Mouse (Mus musculus) liver, embryonic 12.5 days (tissue): ENCODE data around the gene Tinagl1. TPM values are rescaled to one million over a fixed set of nuclear protein-coding genes. Genes with fewer than 3 reads are reported as not detected.

Source experiments
- ATAC-seq: fragments of 200-750 bp; cut with Nextera tagmentation; 2 replicates; pipeline ENCODE4 v1.8.0; 2017; ENCODE audit warnings: moderate number of reproducible peaks, mild to moderate bottlenecking, moderate library complexity
- H3K27ac ChIP-seq: fragments of 300-500 bp; sonication (generic); 2 replicates; pipeline ENCODE4 v1.5.1; 2016; ENCODE audit warnings: mild to moderate bottlenecking
- H3K27me3 ChIP-seq: fragments of 300-500 bp; sonication (generic); replicated peaks from 2 replicates; pipeline ENCODE4 v1.6.1; 2016; ENCODE audit warnings: mild to moderate bottlenecking, moderate library complexity
- H3K36me3 ChIP-seq: fragments of 300-500 bp; sonication (generic); 2 replicates; pipeline ENCODE4 v1.6.1; 2016; ENCODE audit warnings: mild to moderate bottlenecking, moderate library complexity
- H3K4me1 ChIP-seq: fragments of 300-500 bp; sonication (generic); 2 replicates; pipeline ENCODE4 v1.6.1; 2016
- H3K4me2 ChIP-seq: fragments of 300-500 bp; sonication (generic); 2 replicates; pipeline ENCODE4 v1.6.1; 2016; ENCODE audit warnings: mild to moderate bottlenecking, moderate library complexity
- H3K4me3 ChIP-seq: fragments of 300-500 bp; sonication (generic); 2 replicates; pipeline ENCODE4 v1.5.1; 2016; ENCODE audit warnings: mild to moderate bottlenecking, moderate library complexity
- H3K9ac ChIP-seq: fragments of 300-500 bp; sonication (generic); 2 replicates; pipeline ENCODE4 v1.6.1; 2016; ENCODE audit warnings: mild to moderate bottlenecking, moderate library complexity
- H3K9me3 ChIP-seq: fragments of 300-500 bp; sonication (generic); replicated peaks from 2 replicates; pipeline ENCODE4 v1.6.1; 2016; ENCODE audit warnings: mild to moderate bottlenecking, moderate library complexity
- WGBS: fragments of 180-500 bp; shearing (Covaris S2); methylation state at CpG from one replicate; pipeline ENCODE4 v1.1.7; 2016; ENCODE audit not compliant: insufficient replicate concordance; 5-methylcytosine and 5-hydroxymethylcytosine counted together
- polyA plus RNA-seq: library from polyadenylated mRNA; unstranded; fragments of >200 nt; fragmentation: Nextera tagmentation; extraction: Ambion mirVana; gene quantifications from 2 replicates; pipeline ENCODE4 v1.2.1, GENCODE M21; 2016

Tinagl1 gene
- polyA plus RNA-seq, 1 experiment from 2014 or later, result 32.6 TPM

- no peak for ATAC-seq
- Histone ChIP-seq H3K4me3 (no peak overlapping the region), H3K9ac (no peak overlapping the region), H3K4me1 (peaks cover 10% of the 10 kb centered on the region), H3K27ac (no peak overlapping the region), H3K36me3 (no peaks in the 10 kb centered on the region), H3K9me3 (no peaks in the 10 kb centered on the region), H3K27me3 (peaks cover 65% of the 10 kb centered on the region), H3K4me2 (no peak overlapping the region)
- WGBS, result 57% methylated on average over 13 of the region's 13 CpGs
Observed at GRCm38 (mm10) chr4:130195924-130196323, 21.0 kb upstream of the Tinagl1 start.

DNA sequence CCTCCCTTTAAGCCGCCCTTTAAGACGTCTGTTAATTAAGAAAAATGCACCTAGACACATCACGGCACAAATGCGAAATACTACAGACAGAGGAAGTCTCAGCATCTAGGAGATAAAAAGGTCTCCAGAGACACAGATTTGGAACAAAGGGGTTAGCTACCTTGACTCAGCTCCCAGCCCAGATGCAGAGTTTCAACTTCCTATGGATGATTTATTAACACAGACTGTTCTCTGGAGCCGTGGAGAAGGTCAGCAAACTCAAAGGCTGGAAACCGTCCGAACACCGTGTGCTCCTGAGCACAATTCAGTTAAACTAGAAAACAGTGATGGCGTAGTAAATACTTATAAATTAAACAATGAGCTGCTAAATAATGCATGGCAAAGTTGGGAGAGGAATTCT is 17.3 kb upstream of the Tinagl1 start:
- Histone ChIP-seq H3K4me1 (no peaks in the 10 kb centered on the region), H3K4me2 (no peak overlapping the region), H3K36me3 (no peaks in the 10 kb centered on the region), H3K27me3 (peaks cover 31% of the 10 kb centered on the region), H3K27ac (no peak overlapping the region), H3K9me3 (no peaks in the 10 kb centered on the region), H3K9ac (no peak overlapping the region), H3K4me3 (no peak overlapping the region)
- no peak for ATAC-seq
- WGBS, result 52% methylated on average over 9 of the region's 9 CpGs

- no peaks in the 10 kb centered on the region for H3K4me1 ChIP-seq
- no peak overlapping the region for H3K4me2 ChIP-seq
- no peak overlapping the region for H3K9ac ChIP-seq
- no peaks in the 10 kb centered on the region for H3K36me3 ChIP-seq
- 57% methylated on average over 7 of the region's 7 CpGs for WGBS
- H3K9me3 ChIP-seq, result no peaks in the 10 kb centered on the region
- no peak overlapping the region for H3K27ac ChIP-seq
- peaks cover 36% of the 10 kb centered on the region for H3K27me3 ChIP-seq
- ATAC-seq, result no peak
- H3K4me3 ChIP-seq, result no peak overlapping the region
Observed at GRCm38 (mm10) chr4:130189606-130190005, 14.7 kb upstream of the Tinagl1 start.

GRCm38 (mm10) chr4:130188806-130189297 is 13.9 kb upstream of the Tinagl1 start:
- no peak overlapping the region for H3K4me3 ChIP-seq
- ATAC-seq, result 0 out of 2 replicates have a peak, but pooled peaks have one; percentile 21
- no peaks in the 10 kb centered on the region for H3K36me3 ChIP-seq
- H3K4me2 ChIP-seq, result peak overlapping the region; percentile 30
- H3K9me3 ChIP-seq, result no peaks in the 10 kb centered on the region
- peaks cover 37% of the 10 kb centered on the region for H3K27me3 ChIP-seq
- no peak overlapping the region for H3K9ac ChIP-seq
- no peaks in the 10 kb centered on the region for H3K4me1 ChIP-seq
- H3K27ac ChIP-seq, result no peak overlapping the region
- 3% methylated on average over 13 of the region's 13 CpGs for WGBS

- ATAC-seq, result no peak
- no peaks in the 10 kb centered on the region for H3K36me3 ChIP-seq
- H3K9ac ChIP-seq, result no peak overlapping the region
- 63% methylated on average over 12 of the region's 12 CpGs for WGBS
- peaks cover 38% of the 10 kb centered on the region for H3K27me3 ChIP-seq
- no peak overlapping the region for H3K27ac ChIP-seq
- H3K9me3 ChIP-seq, result no peaks in the 10 kb centered on the region
- H3K4me2 ChIP-seq, result no peak overlapping the region
- H3K4me3 ChIP-seq, result no peak overlapping the region
- no peaks in the 10 kb centered on the region for H3K4me1 ChIP-seq
Observed at GRCm38 (mm10) chr4:130186891-130187290, 12.0 kb upstream of the Tinagl1 start.

- H3K4me1 ChIP-seq, result no peaks in the 10 kb centered on the region
- H3K4me2 ChIP-seq, result no peak overlapping the region
- H3K9ac ChIP-seq, result no peak overlapping the region
- no peaks in the 10 kb centered on the region for H3K9me3 ChIP-seq
- H3K27me3 ChIP-seq, result peaks cover 38% of the 10 kb centered on the region
- WGBS, result 58% methylated on average over 9 of the region's 9 CpGs
- H3K27ac ChIP-seq, result no peak overlapping the region
- H3K4me3 ChIP-seq, result no peak overlapping the region
- ATAC-seq, result no peak
- H3K36me3 ChIP-seq, result no peaks in the 10 kb centered on the region
Observed at GRCm38 (mm10) chr4:130186450-130186849, 11.5 kb upstream of the Tinagl1 start.

- ATAC-seq, result no peak
- Histone ChIP-seq H3K36me3 (no peaks in the 10 kb centered on the region), H3K4me2 (no peak overlapping the region), H3K27me3 (peaks cover 53% of the 10 kb centered on the region), H3K9ac (no peak overlapping the region), H3K4me3 (no peak overlapping the region), H3K4me1 (no peaks in the 10 kb centered on the region), H3K9me3 (no peaks in the 10 kb centered on the region), H3K27ac (no peak overlapping the region)
- WGBS, result 79% methylated on average over 5 of the region's 5 CpGs
Observed at GRCm38 (mm10) chr4:130183879-130184278, 9.0 kb upstream of the Tinagl1 start.

GRCm38 (mm10) chr4:130183023-130183422 is 8.1 kb upstream of the Tinagl1 start:
- Histone ChIP-seq H3K27me3 (peaks cover 60% of the 10 kb centered on the region), H3K27ac (no peak overlapping the region), H3K4me3 (no peak overlapping the region), H3K9me3 (no peaks in the 10 kb centered on the region), H3K4me1 (no peaks in the 10 kb centered on the region), H3K4me2 (no peak overlapping the region), H3K9ac (no peak overlapping the region), H3K36me3 (no peaks in the 10 kb centered on the region)
- ATAC-seq, result no peak
- 71% methylated on average over 13 of the region's 13 CpGs for WGBS

- H3K36me3 ChIP-seq, result no peaks in the 10 kb centered on the region
- H3K27ac ChIP-seq, result 0 out of 2 replicates have a peak overlapping the region, but pooled peaks have one; percentile 2
- H3K4me1 ChIP-seq, result peaks cover 4% of the 10 kb centered on the region; the same call in 1 of the 2 replicates
- 35% methylated on average over 4 of the region's 4 CpGs for WGBS
- H3K4me3 ChIP-seq, result no peak overlapping the region
- no peak for ATAC-seq
- no peak overlapping the region for H3K4me2 ChIP-seq
- no peak overlapping the region for H3K9ac ChIP-seq
- no peaks in the 10 kb centered on the region for H3K9me3 ChIP-seq
- H3K27me3 ChIP-seq, result peaks cover 69% of the 10 kb centered on the region
Observed at GRCm38 (mm10) chr4:130181886-130182285, 7.0 kb upstream of the Tinagl1 start.

- Histone ChIP-seq H3K27me3 (peaks cover 69% of the 10 kb centered on the region), H3K4me1 (peaks cover 11% of the 10 kb centered on the region; the same call in 1 of the 2 replicates), H3K27ac (no peak overlapping the region), H3K4me3 (no peak overlapping the region), H3K9ac (no peak overlapping the region), H3K36me3 (no peaks in the 10 kb centered on the region), H3K4me2 (no peak overlapping the region), H3K9me3 (no peaks in the 10 kb centered on the region)
- WGBS, result 65% methylated on average over 7 of the region's 7 CpGs
- ATAC-seq, result no peak
Observed at GRCm38 (mm10) chr4:130180909-130181602, 6.1 kb upstream of the Tinagl1 start.

DNA sequence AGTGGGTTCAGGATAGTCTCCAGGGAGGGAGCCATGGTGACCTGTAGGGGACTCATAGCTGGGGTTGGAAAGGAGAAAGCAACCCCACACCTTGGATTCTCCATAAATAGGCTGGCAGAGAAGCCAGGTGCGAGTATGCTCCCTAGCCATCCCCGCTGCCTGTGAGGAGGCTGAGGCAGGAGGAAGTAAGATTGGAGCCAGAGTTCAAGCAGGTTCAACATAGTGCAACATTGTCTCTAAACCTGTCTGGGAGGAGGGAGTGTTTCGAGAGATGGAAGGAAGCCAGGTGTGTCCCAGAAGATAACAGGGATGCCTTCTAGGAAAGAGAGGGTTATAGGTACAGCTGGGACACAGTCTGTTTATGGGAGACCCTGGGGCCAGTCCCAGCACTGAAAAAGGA is 5.0 kb upstream of the Tinagl1 start:
- H3K27me3 ChIP-seq, result peaks cover 70% of the 10 kb centered on the region
- no peak overlapping the region for H3K4me2 ChIP-seq
- H3K9ac ChIP-seq, result no peak overlapping the region
- H3K4me1 ChIP-seq, result peaks cover 22% of the 10 kb centered on the region
- no peaks in the 10 kb centered on the region for H3K9me3 ChIP-seq
- 64% methylated on average over 3 of the region's 3 CpGs for WGBS
- no peak overlapping the region for H3K4me3 ChIP-seq
- no peak overlapping the region for H3K27ac ChIP-seq
- H3K36me3 ChIP-seq, result no peaks in the 10 kb centered on the region
- no peak for ATAC-seq

GRCm38 (mm10) chr4:130177536-130177935 is 2.6 kb upstream of the Tinagl1 start:
- no peak overlapping the region for H3K4me3 ChIP-seq
- H3K4me2 ChIP-seq, result no peak overlapping the region
- H3K9me3 ChIP-seq, result no peaks in the 10 kb centered on the region
- peaks cover 46% of the 10 kb centered on the region for H3K4me1 ChIP-seq
- H3K9ac ChIP-seq, result no peak overlapping the region
- no peaks in the 10 kb centered on the region for H3K36me3 ChIP-seq
- H3K27me3 ChIP-seq, result peaks cover 80% of the 10 kb centered on the region
- 52% methylated on average over 7 of the region's 7 CpGs for WGBS
- no peak overlapping the region for H3K27ac ChIP-seq
- no peak for ATAC-seq
